Mouse (Mus musculus): ENCODE results near the gene Adora1.

The Adora1 gene

GRCm38 (mm10) chr1:134154121-134154520 lies 81.1 kb downstream of the Adora1 start:
- DNase-seq (ENCODE audit: low spot score), result no peak

GRCm38 (mm10) chr1:134152626-134153590 lies 82.3 kb downstream of the Adora1 start:
- no peak for DNase-seq (ENCODE audit: low spot score)

GRCm38 (mm10) chr1:134151655-134152412 lies 83.4 kb downstream of the Adora1 start:
- peak; percentile 35 for DNase-seq (ENCODE audit: low spot score)

DNA sequence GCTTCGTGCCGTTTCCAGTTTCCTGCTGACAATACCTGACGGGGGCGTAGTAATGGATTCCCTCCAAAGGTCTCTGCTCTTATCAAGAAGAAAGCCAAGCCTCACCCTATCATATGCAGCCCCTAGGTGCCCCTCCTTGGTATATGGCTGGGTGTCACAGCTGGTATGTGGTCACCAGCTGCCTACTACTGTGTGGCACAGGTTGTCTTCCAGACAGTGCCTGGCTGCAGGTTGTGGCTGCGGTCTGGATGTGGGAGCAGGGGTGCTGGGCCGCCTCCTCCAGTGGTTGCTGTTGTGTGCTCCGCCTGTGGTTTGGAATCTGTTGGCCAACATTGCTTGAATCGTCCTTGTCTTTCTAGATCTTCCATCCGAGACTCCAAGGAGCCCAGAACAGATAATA lies 84.5 kb downstream of the Adora1 start:
- DNase-seq (ENCODE audit: low spot score), result no peak

GRCm38 (mm10) chr1:134150076-134150475 lies 85.2 kb downstream of the Adora1 start:
- DNase-seq (ENCODE audit: low spot score), result no peak

Data from T-cell, adult 2 months (primary cell).